Mouse (Mus musculus): ENCODE measurements at regions not wholly inside any gene's neighbourhood (a gene's known extent, or its start where the extent isn't known, plus 50 kb on each side); places are given as distances from the start of the nearest gene placed in this dataset.

GRCm38 (mm10) chr10:3647811-3648731 lies 92.1 kb upstream of the Plekhg1 start:
- no peak overlapping the region for H3K27ac ChIP-seq (ENCODE audit: low read depth)

GRCm38 (mm10) chr10:3649983-3650382 lies 90.2 kb upstream of the Plekhg1 start:
- ATAC-seq, result no peak
- Histone ChIP-seq H3K4me2 (ENCODE audit: low read depth, low read length) (no peak overlapping the region), H3K9me3 (ENCODE audit: low read length) (no peaks in the 10 kb centered on the region), H3K36me3 (replicated peaks; ENCODE audit: insufficient read depth, low read length) (no peaks in the 10 kb centered on the region), H3K4me3 (ENCODE audit: low read depth, low read length) (no peak overlapping the region), H3K27me3 (ENCODE audit: insufficient read depth, low read length) (no peaks in the 10 kb centered on the region), H3K4me1 (ENCODE audit: insufficient read depth) (no peaks in the 10 kb centered on the region), H3K9ac (replicated peaks) (no peak overlapping the region), H3K27ac (ENCODE audit: low read depth) (no peak overlapping the region)
- no peak for DNase-seq
- TF ChIP-seq CTCF (IDR thresholded peaks at IDR 0.05; ENCODE audit: low read depth) (no peak), EP300 (IDR thresholded peaks at IDR 0.05; ENCODE audit: low read depth) (no peak)
- WGBS (ENCODE audit: insufficient replicate concordance), result 43% methylated on average over 1 of the region's 1 CpGs

More at GRCm38 (mm10) chr10:3647811-3648731, 92.1 kb upstream of the Plekhg1 start:
- Histone ChIP-seq H3K9me3 (ENCODE audit: low read length) (no peaks in the 10 kb centered on the region), H3K36me3 (replicated peaks; ENCODE audit: insufficient read depth, low read length) (no peaks in the 10 kb centered on the region), H3K4me2 (ENCODE audit: low read depth, low read length) (no peak overlapping the region), H3K4me1 (ENCODE audit: insufficient read depth) (no peaks in the 10 kb centered on the region), H3K4me3 (ENCODE audit: low read depth, low read length) (no peak overlapping the region), H3K9ac (replicated peaks) (no peak overlapping the region), H3K27me3 (ENCODE audit: insufficient read depth, low read length) (no peaks in the 10 kb centered on the region)
- DNase-seq, result no peak
- TF ChIP-seq EP300 (IDR thresholded peaks at IDR 0.05; ENCODE audit: low read depth) (no peak), CTCF (IDR thresholded peaks at IDR 0.05; ENCODE audit: low read depth) (no peak)
- no peak for ATAC-seq
- WGBS (ENCODE audit: insufficient replicate concordance), result 41% methylated on average over 7 of the region's 7 CpGs

- H3K4me1 ChIP-seq (ENCODE audit: insufficient read depth), result no peaks in the 10 kb centered on the region
- H3K9ac ChIP-seq (replicated peaks), result no peak overlapping the region
- H3K27me3 ChIP-seq (ENCODE audit: insufficient read depth, low read length), result no peaks in the 10 kb centered on the region
- no peak overlapping the region for H3K4me3 ChIP-seq (ENCODE audit: low read depth, low read length)
- no peaks in the 10 kb centered on the region for H3K36me3 ChIP-seq (replicated peaks; ENCODE audit: insufficient read depth, low read length)
- no peak for DNase-seq
- ATAC-seq, result no peak
- no peaks in the 10 kb centered on the region for H3K9me3 ChIP-seq (ENCODE audit: low read length)
- no peak overlapping the region for H3K4me2 ChIP-seq (ENCODE audit: low read depth, low read length)
- TF ChIP-seq CTCF (IDR thresholded peaks at IDR 0.05; ENCODE audit: low read depth) (no peak), EP300 (IDR thresholded peaks at IDR 0.05; ENCODE audit: low read depth) (no peak)
- no peak overlapping the region for H3K27ac ChIP-seq (ENCODE audit: low read depth)
- WGBS (ENCODE audit: insufficient replicate concordance), result 73% methylated on average over 6 of the region's 6 CpGs
Observed at GRCm38 (mm10) chr10:3650561-3650960, 89.6 kb upstream of the Plekhg1 start.

- no peak for DNase-seq
- WGBS (ENCODE audit: insufficient replicate concordance), result 79% methylated on average over 3 of the region's 3 CpGs
- H3K27ac ChIP-seq (ENCODE audit: low read depth), result no peak overlapping the region
- TF ChIP-seq CTCF (IDR thresholded peaks at IDR 0.05; ENCODE audit: low read depth), result no peak
- TF ChIP-seq EP300 (IDR thresholded peaks at IDR 0.05; ENCODE audit: low read depth), result no peak
- H3K4me3 ChIP-seq (ENCODE audit: low read depth, low read length), result no peak overlapping the region
- no peak for ATAC-seq
- H3K4me2 ChIP-seq (ENCODE audit: low read depth, low read length), result no peak overlapping the region
- H3K9me3 ChIP-seq (ENCODE audit: low read length), result no peaks in the 10 kb centered on the region
- H3K36me3 ChIP-seq (replicated peaks; ENCODE audit: insufficient read depth, low read length), result no peaks in the 10 kb centered on the region
- no peaks in the 10 kb centered on the region for H3K4me1 ChIP-seq (ENCODE audit: insufficient read depth)
- H3K27me3 ChIP-seq (ENCODE audit: insufficient read depth, low read length), result no peaks in the 10 kb centered on the region
- H3K9ac ChIP-seq (replicated peaks), result no peak overlapping the region
Observed at GRCm38 (mm10) chr10:3652522-3652921, 87.6 kb upstream of the Plekhg1 start.

GRCm38 (mm10) chr10:3656081-3656480 lies 84.1 kb upstream of the Plekhg1 start:
- ATAC-seq, result no peak
- no peak overlapping the region for H3K9ac ChIP-seq (replicated peaks)
- no peak for DNase-seq
- no peaks in the 10 kb centered on the region for H3K4me1 ChIP-seq (ENCODE audit: insufficient read depth)
- H3K27ac ChIP-seq (ENCODE audit: low read depth), result no peak overlapping the region
- no peak overlapping the region for H3K4me3 ChIP-seq (ENCODE audit: low read depth, low read length)
- no peaks in the 10 kb centered on the region for H3K27me3 ChIP-seq (ENCODE audit: insufficient read depth, low read length)
- WGBS (ENCODE audit: insufficient replicate concordance), result 78% methylated on average over 3 of the region's 3 CpGs
- H3K36me3 ChIP-seq (replicated peaks; ENCODE audit: insufficient read depth, low read length), result no peaks in the 10 kb centered on the region
- H3K4me2 ChIP-seq (ENCODE audit: low read depth, low read length), result no peak overlapping the region
- TF ChIP-seq CTCF (IDR thresholded peaks at IDR 0.05; ENCODE audit: low read depth) (no peak), EP300 (IDR thresholded peaks at IDR 0.05; ENCODE audit: low read depth) (no peak)
- no peaks in the 10 kb centered on the region for H3K9me3 ChIP-seq (ENCODE audit: low read length)

GRCm38 (mm10) chr10:3662156-3662555 lies 78.0 kb upstream of the Plekhg1 start:
- Histone ChIP-seq H3K27ac (ENCODE audit: low read depth) (no peak overlapping the region), H3K9me3 (ENCODE audit: low read length) (no peaks in the 10 kb centered on the region), H3K9ac (replicated peaks) (no peak overlapping the region), H3K27me3 (ENCODE audit: insufficient read depth, low read length) (no peaks in the 10 kb centered on the region), H3K4me3 (ENCODE audit: low read depth, low read length) (no peak overlapping the region), H3K36me3 (replicated peaks; ENCODE audit: insufficient read depth, low read length) (no peaks in the 10 kb centered on the region), H3K4me2 (ENCODE audit: low read depth, low read length) (no peak overlapping the region), H3K4me1 (ENCODE audit: insufficient read depth) (no peaks in the 10 kb centered on the region)
- 71% methylated on average over 2 of the region's 2 CpGs for WGBS (ENCODE audit: insufficient replicate concordance)
- DNase-seq (no peak), ATAC-seq (no peak)
- no peak for TF ChIP-seq CTCF (IDR thresholded peaks at IDR 0.05; ENCODE audit: low read depth)
